Mouse (Mus musculus) intestine, embryonic 14.5 days (tissue): ENCODE data around the gene Itsn1. TPM values are rescaled to one million over a fixed set of nuclear protein-coding genes. Genes with fewer than 3 reads are reported as not detected.
A peak's percentile ranks its signal among the peaks of the same experiment; 100 is the strongest.

Experiments
- ATAC-seq: fragments of 200-750 bp; cut with Nextera tagmentation; replicated peaks from 2 replicates; pipeline ENCODE4 v1.8.0; 2017; ENCODE audit warnings: low read depth, moderate number of reproducible peaks, moderate TSS enrichment, moderate library complexity; ENCODE audit not compliant: low FRiP score, low TSS enrichment
- DNase-seq: peaks from one replicate; pipeline ENCODE4 v3.0.0-alpha.2; 2018; ENCODE audit warnings: low spot score
- H3K27ac ChIP-seq: fragments of 300-500 bp; sonication (generic); 2 replicates; pipeline ENCODE4 v1.5.1; 2014; ENCODE audit warnings: low read depth, mild to moderate bottlenecking, control low read depth
- H3K27me3 ChIP-seq: fragments of 300-500 bp; sonication (generic); replicated peaks from 2 replicates; pipeline ENCODE4 v1.6.1; 2014; ENCODE audit warnings: low read length, control low read depth; ENCODE audit not compliant: control insufficient read depth, insufficient read depth
- H3K36me3 ChIP-seq: fragments of 300-500 bp; sonication (generic); 2 replicates; pipeline ENCODE4 v1.6.1; 2014; ENCODE audit warnings: low read length, control low read depth; ENCODE audit not compliant: control insufficient read depth, insufficient read depth
- H3K4me1 ChIP-seq: fragments of 300-500 bp; sonication (generic); replicated peaks from 2 replicates; pipeline ENCODE4 v1.6.1; 2014; ENCODE audit warnings: low read length, control low read depth, mixed read lengths; ENCODE audit not compliant: control insufficient read depth, insufficient read depth
- H3K4me2 ChIP-seq: fragments of 300-500 bp; sonication (generic); 2 replicates; pipeline ENCODE4 v1.6.1; 2014; ENCODE audit warnings: low read length
- H3K4me3 ChIP-seq: fragments of 300-500 bp; sonication (generic); 2 replicates; pipeline ENCODE4 v1.5.1; 2014; ENCODE audit warnings: low read depth, low read length, control low read depth, mixed read lengths
- H3K9ac ChIP-seq: fragments of 300-500 bp; sonication (generic); 2 replicates; pipeline ENCODE4 v1.6.1; 2014; ENCODE audit warnings: mild to moderate bottlenecking, low read length
- H3K9me3 ChIP-seq: fragments of 300-500 bp; sonication (generic); 2 replicates; pipeline ENCODE4 v1.6.1; 2016; ENCODE audit warnings: low read length, control low read depth; ENCODE audit not compliant: control insufficient read depth
- WGBS: fragments of 180-500 bp; shearing (Covaris S2); extraction: QIAGEN DNeasy Blood & Tissue Kit; methylation state at CpG from one replicate; pipeline ENCODE4 v1.1.7; 2014; 5-methylcytosine and 5-hydroxymethylcytosine counted together
- polyA plus RNA-seq: library from polyadenylated mRNA; unstranded; fragments of >200 nt; fragmentation: Nextera tagmentation; extraction: Ambion mirVana; gene quantifications from 2 replicates; pipeline ENCODE4 v1.2.1, GENCODE M21; 2014

The Itsn1 gene
- polyA plus RNA-seq, 1 experiment from 2014 or later = 22.7 TPM

GRCm38 (mm10) chr16:91724247-91724646, 4.8 kb upstream of the Itsn1 start:
- H3K9me3 ChIP-seq = no peaks in the 10 kb centered on the region
- H3K4me3 ChIP-seq = no peak overlapping the region
- H3K4me2 ChIP-seq = no peak overlapping the region
- no peak overlapping the region for H3K27ac ChIP-seq
- 62% methylated on average over 3 of the region's 3 CpGs for WGBS
- ATAC-seq = no peak
- no peak overlapping the region for H3K9ac ChIP-seq
- H3K36me3 ChIP-seq = peaks cover 7% of the 10 kb centered on the region; the same call in 1 of the 2 replicates
- no peak for DNase-seq
- H3K27me3 ChIP-seq = no peaks in the 10 kb centered on the region
- peaks cover 11% of the 10 kb centered on the region for H3K4me1 ChIP-seq

GRCm38 (mm10) chr16:91727433-91727832, 1.6 kb upstream of the Itsn1 start:
- no peaks in the 10 kb centered on the region for H3K36me3 ChIP-seq
- H3K4me1 ChIP-seq = peaks cover 20% of the 10 kb centered on the region
- DNase-seq (no peak), ATAC-seq (no peak)
- peak overlapping the region; percentile 50 for H3K4me2 ChIP-seq
- H3K9ac ChIP-seq = no peak overlapping the region
- no peaks in the 10 kb centered on the region for H3K27me3 ChIP-seq
- no peak overlapping the region for H3K27ac ChIP-seq
- H3K9me3 ChIP-seq = no peaks in the 10 kb centered on the region
- H3K4me3 ChIP-seq = peak overlapping the region; percentile 84
- WGBS = 86% methylated on average over 15 of the region's 15 CpGs

- WGBS = under 1% methylated on average over 46 of the region's 46 CpGs
- DNase-seq (peak; percentile 97), ATAC-seq (peak; percentile 97)
Observed at GRCm38 (mm10) chr16:91728123-91729065, 687 bp upstream of the Itsn1 start, which contains the start of gene Cryzl1. Gene Cryzl1, minus strand, starts transcription at chr16:91728975.

GRCm38 (mm10) chr16:91729821-91730441, 850 bp downstream of the Itsn1 start:
- H3K4me3 ChIP-seq = peak overlapping the region; percentile 84
- H3K36me3 ChIP-seq = no peaks in the 10 kb centered on the region
- no peaks in the 10 kb centered on the region for H3K27me3 ChIP-seq
- H3K4me2 ChIP-seq = peak overlapping the region; percentile 69
- DNase-seq (peak; percentile 80), ATAC-seq (no peak)
- H3K27ac ChIP-seq = peak overlapping the region; percentile 87
- WGBS = under 1% methylated on average over 37 of the region's 44 CpGs
- H3K9me3 ChIP-seq = no peaks in the 10 kb centered on the region
- peaks cover 20% of the 10 kb centered on the region for H3K4me1 ChIP-seq
- H3K9ac ChIP-seq = peak overlapping the region; percentile 81

More at GRCm38 (mm10) chr16:91728123-91729065, 687 bp upstream of the Itsn1 start, which contains the start of gene Cryzl1:
- Histone ChIP-seq H3K9ac (peak within 1 kb of the TSS; percentile 81), H3K4me3 (peak within 1 kb of the TSS; percentile 84), H3K4me2 (peak within 1 kb of the TSS; percentile 69), H3K4me1 (peaks cover 20% of the 10 kb centered on the region), H3K27ac (peak within 1 kb of the TSS; percentile 87), H3K9me3 (no peaks in the 10 kb centered on the region), H3K27me3 (no peaks in the 10 kb centered on the region), H3K36me3 (no peaks in the 10 kb centered on the region)

- Histone ChIP-seq H3K9me3 (no peaks in the 10 kb centered on the region), H3K4me3 (peak overlapping the region; percentile 84), H3K4me2 (peak overlapping the region; percentile 69), H3K36me3 (no peaks in the 10 kb centered on the region), H3K9ac (peak overlapping the region; percentile 81), H3K27me3 (no peaks in the 10 kb centered on the region), H3K27ac (peak overlapping the region; percentile 87; the same call in 1 of the 2 replicates), H3K4me1 (peaks cover 20% of the 10 kb centered on the region)
- DNase-seq (no peak), ATAC-seq (no peak)
- WGBS = 2% methylated on average over 11 of the region's 11 CpGs
Observed at GRCm38 (mm10) chr16:91730446-91730845, 1.4 kb downstream of the Itsn1 start.

- Histone ChIP-seq H3K36me3 (no peaks in the 10 kb centered on the region), H3K9ac (no peak overlapping the region), H3K4me3 (no peak overlapping the region), H3K27me3 (no peaks in the 10 kb centered on the region), H3K27ac (no peak overlapping the region), H3K4me1 (peaks cover 9% of the 10 kb centered on the region; the same call in 1 of the 2 replicates), H3K4me2 (no peak overlapping the region), H3K9me3 (no peaks in the 10 kb centered on the region)
- 64% methylated on average over 2 of the region's 2 CpGs for WGBS
- ATAC-seq (no peak), DNase-seq (no peak)
Observed at GRCm38 (mm10) chr16:91732816-91733215, 3.7 kb downstream of the Itsn1 start.

GRCm38 (mm10) chr16:91734771-91735170, 5.7 kb downstream of the Itsn1 start:
- DNase-seq (no peak), ATAC-seq (no peak)
- Histone ChIP-seq H3K4me2 (no peak overlapping the region), H3K27me3 (no peaks in the 10 kb centered on the region), H3K9ac (no peak overlapping the region), H3K36me3 (no peaks in the 10 kb centered on the region), H3K27ac (no peak overlapping the region), H3K4me3 (no peak overlapping the region), H3K9me3 (no peaks in the 10 kb centered on the region), H3K4me1 (peaks cover 9% of the 10 kb centered on the region; the same call in 1 of the 2 replicates)
- 75% methylated on average over 5 of the region's 5 CpGs for WGBS

GRCm38 (mm10) chr16:91736046-91736816, 7.2 kb downstream of the Itsn1 start:
- ATAC-seq (no peak), DNase-seq (no peak)
- H3K36me3 ChIP-seq = no peaks in the 10 kb centered on the region
- no peak overlapping the region for H3K4me3 ChIP-seq
- H3K9me3 ChIP-seq = no peaks in the 10 kb centered on the region
- 79% methylated on average over 7 of the region's 7 CpGs for WGBS
- no peaks in the 10 kb centered on the region for H3K27me3 ChIP-seq
- H3K27ac ChIP-seq = no peak overlapping the region
- H3K4me2 ChIP-seq = no peak overlapping the region
- H3K4me1 ChIP-seq = peaks cover 6% of the 10 kb centered on the region
- no peak overlapping the region for H3K9ac ChIP-seq
